ENCODE assay signal across 23 mouse cellular contexts in the genomic region with DNA sequence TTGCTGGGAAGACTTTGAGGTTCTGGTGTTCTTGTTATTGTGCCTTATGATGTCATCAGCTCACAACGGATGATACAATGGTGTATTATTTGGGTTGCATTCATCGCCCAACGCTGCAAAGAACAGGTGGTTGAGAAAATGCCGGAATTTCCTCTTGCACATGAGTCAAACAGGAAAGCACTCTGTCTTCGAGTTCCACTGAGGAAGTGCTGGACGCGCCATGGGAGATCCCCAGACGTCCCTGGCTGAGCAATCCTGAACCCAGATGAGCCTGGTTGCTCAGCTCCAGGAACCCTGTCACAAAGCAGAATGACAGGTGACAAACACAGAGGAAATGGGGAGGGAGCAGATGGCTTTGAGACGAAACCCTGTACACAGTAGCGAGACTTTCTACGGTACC.
DNase-seq lines count a peak whose midpoint lies in the region; ATAC-seq and TF ChIP-seq lines count a peak whose summit lies in the region.
"Had no signal": no experiment of that assay in that cellular context is flagged by ENCODE, and none has a peak within 500 bp of the region (broad histone marks: within the 10 kb centered on the region; RNA-seq: fewer than 3 reads in every experiment).

No protein-coding gene starts in this region.

- H3K27ac ChIP-seq in lung, embryonic 14.5 days (ENCODE audit: low read depth): no peak overlapping the region
- no peak overlapping the region for H3K27ac ChIP-seq in lung, postnatal 0 days (ENCODE audit: low read length)
- H3K27ac ChIP-seq: embryonic facial prominence, embryonic 12.5 days; embryonic facial prominence, embryonic 15.5 days; forebrain, embryonic 12.5 days; forebrain, embryonic 15.5 days; hindbrain, embryonic 10.5 days; hindbrain, embryonic 13.5 days had no signal

- no peaks in the 10 kb centered on the region for H3K36me3 ChIP-seq in lung, embryonic 14.5 days (ENCODE audit: insufficient read depth)
- no peaks in the 10 kb centered on the region for H3K36me3 ChIP-seq in lung, postnatal 0 days (ENCODE audit: insufficient read depth, low read length)
- H3K36me3 ChIP-seq: embryonic facial prominence, embryonic 12.5 days; embryonic facial prominence, embryonic 15.5 days; forebrain, embryonic 12.5 days; forebrain, embryonic 15.5 days; hindbrain, embryonic 10.5 days; hindbrain, embryonic 13.5 days had no signal

- 0 out of 2 replicates have a peak, but pooled peaks have one; percentile 24 for ATAC-seq in lung, embryonic 14.5 days (ENCODE audit: insufficient read depth)
- ATAC-seq in lung, postnatal 0 days: no peak
- ATAC-seq in granulocyte monocyte progenitor cell, adult 5-6 weeks (replicated peaks; ENCODE audit: poor library complexity, severe bottlenecking): peak; percentile 34; the same call in 1 of the 2 replicates
- 0 out of 2 replicates have a peak, but pooled peaks have one; percentile 9 for ATAC-seq in neutrophil, adult 5-6 weeks (ENCODE audit: extremely low read depth, insufficient number of reproducible peaks, low FRiP score, poor library complexity, severe bottlenecking)
- no peak for ATAC-seq in erythroblast, adult 5-6 weeks (replicated peaks; ENCODE audit: low FRiP score, poor library complexity, severe bottlenecking)
- ATAC-seq: forebrain, embryonic 15.5 days; hindbrain, embryonic 16.5 days had no signal

- 77% methylated on average over 11 of the region's 11 CpGs for WGBS in lung, embryonic 14.5 days
- 63% methylated on average over 11 of the region's 11 CpGs for WGBS in lung, postnatal 0 days

- peak; percentile 8 for DNase-seq in lung, embryonic 14.5 days
- DNase-seq in lung, postnatal 0 days (ENCODE audit: low spot score): no peak
- DNase-seq in urinary bladder, postnatal 4 days (ENCODE audit: low spot score in 2 of 2): no peak
- DNase-seq: adrenal gland, adult 2 months; adrenal gland, postnatal 14 days; cerebellum, adult 11 months; cerebellum, adult 2 months; cerebellum, adult 9-11 months; cerebellum, postnatal 25 days; gastrocnemius, postnatal 25 days; heart, postnatal 36 days had no signal

- no peak overlapping the region for H3K4me2 ChIP-seq in lung, embryonic 14.5 days
- H3K4me2 ChIP-seq in lung, postnatal 0 days (replicated peaks; ENCODE audit: low read depth, low read length): no peak overlapping the region
- H3K4me2 ChIP-seq: embryonic facial prominence, embryonic 12.5 days; embryonic facial prominence, embryonic 15.5 days; forebrain, embryonic 12.5 days; forebrain, embryonic 15.5 days; heart, embryonic 11.5 days; hindbrain, embryonic 13.5 days had no signal

- no peaks in the 10 kb centered on the region for H3K9me3 ChIP-seq in lung, embryonic 14.5 days (ENCODE audit: low read depth, low read length)
- H3K9me3 ChIP-seq in lung, postnatal 0 days (ENCODE audit: low read length): no peaks in the 10 kb centered on the region
- H3K9me3 ChIP-seq: embryonic facial prominence, embryonic 12.5 days; embryonic facial prominence, embryonic 15.5 days; forebrain, embryonic 12.5 days; forebrain, embryonic 15.5 days; hindbrain, embryonic 10.5 days; hindbrain, embryonic 13.5 days had no signal

- TF ChIP-seq CTCF in lung, embryonic 14.5 days (IDR thresholded peaks at IDR 0.05; ENCODE audit: low read depth): no peak
- no peak for TF ChIP-seq CTCF in lung, postnatal 0 days (IDR thresholded peaks at IDR 0.05)

- TF ChIP-seq EP300 in lung, postnatal 0 days (IDR thresholded peaks at IDR 0.05): no peak

- H3K4me1 ChIP-seq in lung, embryonic 14.5 days (ENCODE audit: insufficient read depth): no peaks in the 10 kb centered on the region
- H3K4me1 ChIP-seq in lung, postnatal 0 days (ENCODE audit: insufficient read depth, low read depth, low read length): no peaks in the 10 kb centered on the region
- H3K4me1 ChIP-seq: embryonic facial prominence, embryonic 12.5 days; embryonic facial prominence, embryonic 15.5 days; forebrain, embryonic 12.5 days; forebrain, embryonic 15.5 days; hindbrain, embryonic 10.5 days; hindbrain, embryonic 13.5 days had no signal

- no peak overlapping the region for H3K4me3 ChIP-seq in lung, embryonic 14.5 days (ENCODE audit: low read depth, low read length)
- H3K4me3 ChIP-seq in lung, postnatal 0 days (ENCODE audit: low read depth, low read length): no peak overlapping the region
- H3K4me3 ChIP-seq: embryonic facial prominence, embryonic 12.5 days; embryonic facial prominence, embryonic 15.5 days; erythroblast, embryonic 14.5 days; forebrain, embryonic 12.5 days; forebrain, embryonic 15.5 days; hindbrain, embryonic 10.5 days; hindbrain, embryonic 13.5 days had no signal

- no peaks in the 10 kb centered on the region for H3K27me3 ChIP-seq in lung, embryonic 14.5 days (ENCODE audit: insufficient read depth, low read length)
- no peaks in the 10 kb centered on the region for H3K27me3 ChIP-seq in lung, postnatal 0 days (replicated peaks; ENCODE audit: insufficient read depth, low read length)
- H3K27me3 ChIP-seq: embryonic facial prominence, embryonic 12.5 days; embryonic facial prominence, embryonic 15.5 days; forebrain, embryonic 12.5 days; forebrain, embryonic 15.5 days; hindbrain, embryonic 13.5 days had no signal

- H3K9ac ChIP-seq in lung, embryonic 14.5 days: no peak overlapping the region
- H3K9ac ChIP-seq in lung, postnatal 0 days (replicated peaks; ENCODE audit: low read depth): no peak overlapping the region
- H3K9ac ChIP-seq: embryonic facial prominence, embryonic 12.5 days; embryonic facial prominence, embryonic 15.5 days; forebrain, embryonic 12.5 days; forebrain, embryonic 15.5 days; hindbrain, embryonic 13.5 days had no signal

Comparison
In these comparisons a context has a peak if more than half of its experiments do, and no peak if none do; other contexts are left out.
1. ATAC-seq: peak in lung, embryonic 14.5 days (single experiment), granulocyte monocyte progenitor cell, adult 5-6 weeks (single experiment) and neutrophil, adult 5-6 weeks (single experiment); none in lung, postnatal 0 days (single experiment) and erythroblast, adult 5-6 weeks (single experiment).